Mouse (Mus musculus) liver, embryonic 14.5 days (tissue): Measurements from ENCODE around the gene Caly. TPM values are rescaled to one million over a fixed set of nuclear protein-coding genes. Genes with fewer than 3 reads are reported as not detected.

Source experiments
- ATAC-seq: fragments of 200-750 bp; cut with Nextera tagmentation; 2 replicates; pipeline ENCODE4 v1.8.0; 2017; ENCODE audit warnings: moderate number of reproducible peaks, mild to moderate bottlenecking, moderate library complexity; ENCODE audit not compliant: insufficient read depth
- DNase-seq, 3 experiments: peaks; one replicate each; pipeline ENCODE4 v3.0.0-alpha.2; 2012 to 2013; ENCODE audit warnings: low read depth in 3 of 3, low spot score in 3 of 3
- H3K27ac ChIP-seq: fragments of 300-500 bp; sonication (generic); 2 replicates; pipeline ENCODE4 v1.5.1; 2014; ENCODE audit warnings: moderate library complexity, mild to moderate bottlenecking, control low read depth, inconsistent platforms
- H3K27me3 ChIP-seq: fragments of 300-500 bp; sonication (generic); 2 replicates; pipeline ENCODE4 v1.6.1; 2014; ENCODE audit warnings: mild to moderate bottlenecking, low read length, moderate library complexity; ENCODE audit not compliant: control insufficient read depth, insufficient read depth
- H3K36me3 ChIP-seq: fragments of 300-500 bp; sonication (generic); replicated peaks from 2 replicates; pipeline ENCODE4 v1.6.1; 2014; ENCODE audit warnings: low read depth; ENCODE audit not compliant: control insufficient read depth, insufficient read depth
- H3K4me1 ChIP-seq, 2 experiments: fragments of 200-500 bp in 1 of 2; fragments of 300-500 bp in 1 of 2; sonication (generic) in 1 of 2; replicated peaks; 2 replicates each; pipeline ENCODE4 v1.6.1; 2012 to 2014; ENCODE audit warnings: antibody characterized with exemption in 1 of 2, inconsistent platforms in 1 of 2, low read length in 1 of 2; ENCODE audit not compliant: control insufficient read depth in 2 of 2, insufficient read depth in 2 of 2
- H3K4me2 ChIP-seq: fragments of 300-500 bp; sonication (generic); 2 replicates; pipeline ENCODE4 v1.6.1; 2014; ENCODE audit warnings: low read depth, mild to moderate bottlenecking, control low read depth, moderate library complexity
- H3K4me3 ChIP-seq, 2 experiments: fragments of 200-500 bp in 1 of 2; fragments of 300-500 bp in 1 of 2; sonication (generic) in 1 of 2; 2 replicates each; pipeline ENCODE4 v1.5.1; 2012 to 2014; ENCODE audit warnings: low read depth in 2 of 2, low read length in 2 of 2, mild to moderate bottlenecking in 2 of 2, control low read depth in 1 of 2, inconsistent platforms in 1 of 2, moderate library complexity in 1 of 2; ENCODE audit not compliant: insufficient read depth in 1 of 2
- H3K9ac ChIP-seq: fragments of 300-500 bp; sonication (generic); replicated peaks from 2 replicates; pipeline ENCODE4 v1.6.1; 2014; ENCODE audit warnings: mild to moderate bottlenecking, control low read depth, moderate library complexity
- H3K9me3 ChIP-seq: fragments of 300-500 bp; sonication (generic); 2 replicates; pipeline ENCODE4 v1.6.1; 2016; ENCODE audit warnings: low read length, mixed read lengths; ENCODE audit not compliant: control insufficient read depth
- CTCF ChIP-seq: IDR thresholded peaks from 2 replicates; pipeline ENCODE4 v1.5.1; 2016; ENCODE audit warnings: antibody characterized with exemption, low read depth, control low read depth
- EP300 ChIP-seq: IDR thresholded peaks from 2 replicates; pipeline ENCODE4 v1.6.1; 2016; ENCODE audit warnings: antibody characterized with exemption, low read depth
- WGBS: fragments of 180-500 bp; shearing (Covaris S2); extraction: QIAGEN DNeasy Blood & Tissue Kit; methylation state at CpG from one replicate; pipeline ENCODE4 v1.1.7; 2014; ENCODE audit not compliant: insufficient replicate concordance; 5-methylcytosine and 5-hydroxymethylcytosine counted together
- polyA plus RNA-seq, 2 experiments: library from polyadenylated mRNA; depleted of rRNA in 1 of 2; stranded (reverse) in 1 of 2; unstranded in 1 of 2; fragments of >200 nt; fragmentation: Nextera tagmentation in 1 of 2; extraction: Ambion mirVana in 1 of 2; gene quantifications; 2 replicates each; pipeline versions ENCODE4 v1.2.1 to v1.2.3; 2012 to 2014

Caly gene
- polyA plus RNA-seq, 2 experiments, result not detected

GRCm38 (mm10) chr7:140042728-140043127 lies 39.6 kb downstream of the Caly start:
- DNase-seq, result no peak
- Histone ChIP-seq H3K27ac (no peak overlapping the region), H3K9me3 (no peaks in the 10 kb centered on the region), H3K9ac (no peak overlapping the region), H3K4me3 (no peak overlapping the region), H3K4me1 (peaks cover 4 to 6% of the 10 kb centered on the region in 2 experiments; a peak in 3 of 4 replicates), H3K4me2 (no peak overlapping the region), H3K36me3 (no peaks in the 10 kb centered on the region; the same call in 1 of the 2 replicates), H3K27me3 (peaks cover 30% of the 10 kb centered on the region)
- 48% methylated on average over 3 of the region's 3 CpGs for WGBS
- no peak for ATAC-seq
- no peak for TF ChIP-seq EP300
- TF ChIP-seq CTCF, result no peak

DNA sequence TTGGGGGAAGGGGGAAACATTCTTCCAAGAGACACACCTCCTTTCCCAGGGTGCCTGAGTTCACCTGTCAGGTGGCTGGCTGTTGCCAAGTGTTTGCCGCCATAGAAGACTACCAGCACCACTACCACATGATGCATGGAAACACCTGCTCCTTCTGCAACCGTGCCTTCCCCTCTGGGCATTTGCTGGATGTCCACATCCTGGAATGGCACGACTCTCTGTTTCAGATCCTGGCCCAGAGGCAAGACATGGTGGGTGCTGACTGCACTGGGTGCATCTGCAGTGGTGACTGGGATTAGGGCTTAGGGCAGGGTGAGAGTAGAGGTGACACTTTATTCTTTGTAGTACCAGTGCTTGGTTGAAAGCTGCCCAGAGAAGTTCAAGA lies 45.2 kb downstream of the Caly start:
- ATAC-seq (no peak), DNase-seq (no peak)
- 68% methylated on average over 3 of the region's 3 CpGs for WGBS
- H3K27me3 ChIP-seq, result no peaks in the 10 kb centered on the region
- H3K9me3 ChIP-seq, result no peaks in the 10 kb centered on the region
- H3K4me2 ChIP-seq, result peak overlapping the region; percentile 75
- H3K4me3 ChIP-seq, result peak overlapping the region; percentile 84 to 90
- H3K36me3 ChIP-seq, result peaks cover 15% of the 10 kb centered on the region
- no peak overlapping the region for H3K9ac ChIP-seq
- H3K27ac ChIP-seq, result no peak overlapping the region
- TF ChIP-seq EP300, result no peak
- H3K4me1 ChIP-seq, result peaks cover 3 to 10% of the 10 kb centered on the region in 2 experiments; a peak in 3 of 4 replicates

DNA sequence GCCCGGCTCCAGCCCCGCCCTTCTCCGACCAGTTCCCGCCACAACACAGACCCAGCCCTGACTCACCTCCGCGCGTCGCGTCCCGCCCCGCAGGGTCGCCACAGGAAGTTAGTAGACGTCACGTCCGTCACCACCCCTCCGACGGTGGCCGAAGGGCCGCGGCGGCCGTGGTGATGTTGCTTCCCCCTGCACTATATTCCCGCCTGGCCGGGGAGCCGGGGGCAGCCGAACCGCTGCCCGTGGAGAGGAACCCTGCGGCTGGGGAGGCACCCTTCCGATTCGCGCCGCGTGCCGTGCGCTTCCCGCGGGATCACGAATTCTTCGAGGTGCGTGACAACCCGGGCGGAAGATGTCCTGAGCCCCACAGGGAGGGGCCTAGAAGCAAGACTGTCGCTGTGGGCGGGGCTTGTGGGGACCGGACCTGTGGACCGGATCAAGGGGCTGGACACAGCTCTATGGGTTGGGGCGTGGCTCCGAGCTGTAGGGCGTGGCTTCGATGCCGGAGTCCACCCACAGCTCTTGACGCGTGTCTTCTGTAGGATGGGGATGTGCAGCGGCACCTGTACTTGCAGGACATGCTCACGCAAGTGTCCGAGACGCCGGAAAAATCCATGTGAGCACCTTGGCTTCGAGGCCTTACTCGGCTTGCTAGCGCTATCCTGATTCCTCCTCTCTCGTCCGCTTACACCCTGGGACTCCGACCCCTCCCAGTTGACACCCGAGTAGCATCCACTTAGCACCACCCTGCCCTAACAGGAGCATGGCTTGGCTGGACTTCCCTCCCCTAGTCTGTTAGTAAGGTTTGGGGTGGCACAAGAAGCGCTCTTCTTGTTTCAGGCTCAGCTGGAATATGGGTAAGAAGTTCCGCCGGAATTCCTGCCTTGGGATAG lies 45.8 kb downstream of the Caly start, which contains the start of the genes Zfp511 and Tubgcp2:
Gene Zfp511, plus strand, starts transcription at position 111 of the 890 bp plus-strand sequence.
Gene Tubgcp2, minus strand, starts transcription at position 389 of the 890 bp plus-strand sequence.
- Histone ChIP-seq H3K27me3 (no peaks in the 10 kb centered on the region), H3K4me3 (peak within 1 kb of the TSS; percentile 84 to 90), H3K9me3 (no peaks in the 10 kb centered on the region), H3K4me2 (peak within 1 kb of the TSS; percentile 75), H3K4me1 (peaks cover 3 to 10% of the 10 kb centered on the region in 2 experiments; a peak in 3 of 4 replicates), H3K36me3 (peaks cover 19% of the 10 kb centered on the region), H3K27ac (peak within 1 kb of the TSS; percentile 63), H3K9ac (peak within 1 kb of the TSS; percentile 94)
- DNase-seq (peak; percentile 92 to 93 (median 92)), ATAC-seq (peak; percentile 99)
- TF ChIP-seq CTCF (no peak), EP300 (no peak)
- WGBS, result 2% methylated on average over 69 of the region's 69 CpGs

- Histone ChIP-seq H3K4me3 (peak overlapping the region; percentile 84 to 90), H3K27me3 (no peaks in the 10 kb centered on the region), H3K9ac (peak overlapping the region; percentile 94), H3K9me3 (no peaks in the 10 kb centered on the region), H3K36me3 (peaks cover 30% of the 10 kb centered on the region), H3K27ac (peak overlapping the region; percentile 5; the same call in 1 of the 2 replicates), H3K4me1 (peaks cover 3 to 10% of the 10 kb centered on the region in 2 experiments; a peak in 3 of 4 replicates), H3K4me2 (peak overlapping the region; percentile 75)
- 11% methylated on average over 7 of the region's 7 CpGs for WGBS
- TF ChIP-seq EP300 (no peak), CTCF (no peak)
- ATAC-seq (no peak), DNase-seq (no peak)
These were observed 46.9 kb downstream of the Caly start for GRCm38 (mm10) chr7:140035456-140035855.

- H3K9ac ChIP-seq, result no peak overlapping the region
These were observed 49.0 kb downstream of the Caly start for GRCm38 (mm10) chr7:140033386-140033785.

More at GRCm38 (mm10) chr7:140033386-140033785, 49.0 kb downstream of the Caly start:
- Histone ChIP-seq H3K27me3 (no peaks in the 10 kb centered on the region), H3K4me3 (no peak overlapping the region), H3K36me3 (peaks cover 51% of the 10 kb centered on the region), H3K4me1 (peaks cover 3 to 10% of the 10 kb centered on the region in 2 experiments; a peak in 3 of 4 replicates), H3K4me2 (no peak overlapping the region), H3K9me3 (no peaks in the 10 kb centered on the region), H3K27ac (no peak overlapping the region)
- WGBS, result 94% methylated on average over 9 of the region's 9 CpGs
- ATAC-seq, result no peak
- TF ChIP-seq EP300 (no peak), CTCF (no peak)
- DNase-seq, result no peak
